Mouse (Mus musculus) embryo, embryonic 10 days (tissue): Measurements from ENCODE around the gene Nacc1.

Source experiments
- DNase-seq: peaks from one replicate; pipeline ENCODE4 v3.0.0-alpha.2; 2015; ENCODE audit warnings: low spot score

Nacc1 gene

DNA sequence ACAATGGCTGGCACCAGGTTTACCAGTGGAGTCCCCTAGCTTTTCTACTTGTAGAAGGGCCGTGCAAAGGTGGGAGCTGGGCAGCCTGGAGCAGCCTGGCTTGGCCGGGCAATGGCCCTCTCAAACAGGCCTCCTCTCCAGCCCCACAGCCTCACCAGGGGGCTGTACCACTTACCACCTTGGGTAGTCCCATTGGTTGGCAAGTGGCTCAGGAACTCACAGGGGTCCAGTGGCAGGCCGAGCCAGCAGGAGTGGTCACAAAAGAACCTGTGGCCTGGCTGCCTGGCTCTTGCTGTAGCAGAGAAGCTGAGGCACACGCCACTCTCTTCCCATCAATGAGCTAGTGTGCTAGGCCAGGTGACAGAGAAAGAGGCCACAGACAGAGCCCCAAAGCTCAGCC, 26.5 kb upstream of the Nacc1 start:
- no peak for DNase-seq

DNA sequence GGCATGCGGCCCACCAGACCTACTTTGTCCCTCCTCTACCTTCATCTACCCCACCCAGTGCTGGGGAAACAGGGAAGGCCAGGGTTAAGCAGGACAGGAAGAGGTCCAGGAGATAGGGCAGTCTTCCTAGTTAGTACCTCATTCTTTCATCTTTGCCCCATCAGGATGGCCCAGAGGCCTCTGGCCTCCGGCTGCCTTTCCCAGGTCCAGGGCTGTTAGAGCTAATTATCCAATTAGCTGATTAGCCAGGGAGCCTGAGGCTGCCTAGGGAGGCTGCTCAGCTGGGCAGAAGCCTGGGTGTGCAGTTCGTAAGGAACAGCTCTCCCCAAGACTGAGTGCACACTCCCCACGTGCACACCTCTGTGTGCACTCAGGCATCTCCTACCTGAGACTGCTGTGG, 25.7 kb upstream of the Nacc1 start:
- no peak for DNase-seq

GRCm38 (mm10) chr8:84712759-84713120, 25.1 kb upstream of the Nacc1 start:
- no peak for DNase-seq

GRCm38 (mm10) chr8:84711933-84712758, 24.5 kb upstream of the Nacc1 start:
- DNase-seq = peak; percentile 46

DNA sequence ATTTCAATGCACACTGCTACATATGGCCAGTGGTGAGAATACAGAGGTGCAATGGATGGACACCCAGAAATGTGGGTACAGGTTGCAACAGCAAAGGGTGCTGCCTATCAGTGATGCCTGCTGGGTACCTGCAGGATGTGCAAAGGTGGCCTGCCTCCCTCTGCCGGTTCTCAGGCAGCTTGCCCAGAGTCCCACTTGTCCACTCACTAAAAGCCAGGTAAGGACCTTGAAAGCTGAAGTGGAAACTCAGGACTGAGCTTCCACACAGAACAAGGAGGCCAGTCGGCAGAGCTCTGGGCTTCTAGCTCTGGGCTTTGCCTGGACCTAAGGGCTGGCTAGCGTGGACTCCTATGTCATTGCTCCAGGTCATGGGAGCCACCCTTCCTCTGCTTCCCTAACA, 23.6 kb upstream of the Nacc1 start:
- no peak for DNase-seq

DNA sequence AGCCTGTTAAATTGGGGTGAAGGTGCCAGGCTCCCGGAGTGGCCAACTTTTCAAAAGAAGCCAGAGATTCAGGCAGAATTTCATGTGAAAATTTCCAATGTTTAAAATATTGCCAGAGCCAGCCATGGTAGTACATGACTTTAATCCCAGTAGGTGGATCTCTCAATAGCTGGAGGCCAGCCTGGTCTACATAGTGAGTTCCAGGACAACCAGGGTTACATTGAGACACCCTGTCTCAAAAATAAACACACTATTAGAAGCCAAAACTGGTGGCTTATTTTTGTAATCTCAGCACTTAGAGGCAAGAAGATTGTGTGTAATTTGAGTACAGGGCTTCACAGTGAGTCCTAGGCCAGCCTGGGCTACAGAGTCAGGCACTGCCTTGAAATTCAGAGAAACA, 22.3 kb upstream of the Nacc1 start:
- DNase-seq = no peak

GRCm38 (mm10) chr8:84708774-84709475, 21.3 kb upstream of the Nacc1 start:
- peak; percentile 91 for DNase-seq

DNA sequence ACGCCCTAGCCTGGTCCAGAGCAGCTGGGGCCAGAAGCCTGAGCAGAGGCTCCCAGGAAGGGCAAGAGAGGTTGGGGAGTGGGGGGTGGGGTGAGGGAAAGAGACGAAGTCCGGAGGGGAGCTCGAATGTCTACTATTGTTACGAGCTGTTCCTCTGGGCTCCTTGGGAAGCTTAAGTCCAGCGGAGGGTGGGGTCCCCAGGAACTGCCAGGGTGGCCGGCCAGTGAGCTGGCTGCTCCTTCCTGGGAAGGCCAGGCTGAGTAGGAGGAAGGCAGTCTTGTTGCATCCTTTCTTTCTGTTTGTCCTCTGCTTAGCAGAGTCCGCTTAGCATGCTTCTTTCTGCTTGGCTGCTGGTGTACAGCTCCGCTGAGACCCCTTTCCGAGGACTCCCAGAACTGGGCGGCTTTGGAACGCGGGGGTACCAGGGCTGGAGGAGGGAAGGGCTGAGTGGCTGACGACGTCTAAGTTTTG, 20.4 kb upstream of the Nacc1 start:
- DNase-seq = peak; percentile 31

DNA sequence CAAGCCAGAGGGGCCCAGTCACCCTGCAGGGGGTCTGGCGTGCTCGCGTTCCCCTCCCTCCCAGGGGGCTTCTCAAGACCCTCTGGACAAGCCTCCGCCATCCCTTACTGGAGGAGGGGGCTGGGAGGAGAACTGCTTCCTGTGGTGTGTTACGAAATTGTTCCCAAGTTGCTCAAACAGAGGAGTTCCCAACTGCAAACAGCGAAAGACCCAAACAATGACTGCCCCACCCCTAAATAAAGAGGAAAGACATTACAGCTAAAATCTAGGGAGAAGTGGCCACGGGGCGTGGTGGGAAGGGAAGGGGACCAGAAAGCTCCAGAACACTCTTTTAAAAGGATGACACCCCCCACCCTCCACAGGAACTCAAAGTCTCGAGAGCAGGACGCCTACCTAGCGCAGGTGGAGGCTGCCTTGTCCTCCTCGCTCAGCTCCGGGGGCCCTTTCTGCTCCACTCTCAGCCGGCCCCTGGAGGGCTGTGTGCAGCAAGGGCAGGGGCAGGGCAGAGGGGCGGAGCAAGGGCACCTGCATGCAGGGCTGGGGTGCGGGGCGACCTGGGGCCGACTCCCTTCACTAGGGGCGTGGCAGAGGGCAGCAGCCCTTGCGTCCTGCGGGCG, 19.7 kb upstream of the Nacc1 start:
- no peak for DNase-seq

GRCm38 (mm10) chr8:84706610-84707266, 19.1 kb upstream of the Nacc1 start:
- peak; percentile 48 for DNase-seq

DNA sequence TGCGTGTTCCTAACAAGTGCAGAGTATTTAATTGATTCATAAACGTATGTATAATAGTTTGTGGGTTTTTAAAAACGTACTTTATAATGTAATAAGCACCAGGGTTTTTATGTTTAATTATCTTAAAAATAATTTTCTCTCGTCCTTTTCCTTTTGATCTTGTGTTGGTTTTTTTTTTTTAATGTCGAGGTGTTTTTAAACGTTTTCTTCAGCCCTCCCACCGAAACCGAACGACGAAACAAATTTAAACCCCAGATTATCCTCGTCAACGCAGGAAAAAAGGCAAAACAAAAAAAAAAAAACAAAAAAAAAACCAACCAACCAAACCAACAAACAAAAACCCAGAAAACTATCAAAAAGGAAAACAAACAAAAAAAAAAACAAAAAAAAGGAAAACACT, 18.3 kb upstream of the Nacc1 start:
- no peak for DNase-seq

GRCm38 (mm10) chr8:84704867-84705831, 17.5 kb upstream of the Nacc1 start:
- peak; percentile 30 for DNase-seq

- DNase-seq = peak; percentile 90
Measured at GRCm38 (mm10) chr8:84704356-84704755, 16.7 kb upstream of the Nacc1 start.

GRCm38 (mm10) chr8:84703466-84704249, 16.0 kb upstream of the Nacc1 start:
- DNase-seq = no peak

GRCm38 (mm10) chr8:84702963-84703465, 15.4 kb upstream of the Nacc1 start:
- DNase-seq = no peak

DNA sequence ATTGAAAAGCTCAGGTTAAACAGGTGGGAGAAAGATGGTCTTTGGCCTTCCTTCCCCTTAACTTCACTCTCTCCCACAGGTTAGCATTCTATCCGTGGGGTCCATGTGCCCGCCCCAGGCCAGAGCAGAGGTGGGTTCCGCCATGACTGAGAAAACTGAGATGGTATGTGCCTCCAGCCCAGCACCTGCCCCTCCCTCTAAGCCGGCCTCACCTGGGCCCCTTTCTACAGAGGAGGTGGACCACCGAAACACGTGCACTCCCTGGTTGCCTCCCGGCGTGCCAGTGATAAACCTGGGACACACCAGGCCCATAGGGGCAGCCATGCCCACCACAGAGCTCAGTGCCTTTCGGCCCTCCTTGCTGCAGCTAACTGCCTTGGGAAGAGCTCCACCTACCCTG, 14.9 kb upstream of the Nacc1 start:
- no peak for DNase-seq

GRCm38 (mm10) chr8:84700941-84701911, 13.6 kb upstream of the Nacc1 start, which contains the start of gene Lyl1:
Gene Lyl1, plus strand, starts transcription at chr8:84701457.
- peak; percentile 63 for DNase-seq

DNA sequence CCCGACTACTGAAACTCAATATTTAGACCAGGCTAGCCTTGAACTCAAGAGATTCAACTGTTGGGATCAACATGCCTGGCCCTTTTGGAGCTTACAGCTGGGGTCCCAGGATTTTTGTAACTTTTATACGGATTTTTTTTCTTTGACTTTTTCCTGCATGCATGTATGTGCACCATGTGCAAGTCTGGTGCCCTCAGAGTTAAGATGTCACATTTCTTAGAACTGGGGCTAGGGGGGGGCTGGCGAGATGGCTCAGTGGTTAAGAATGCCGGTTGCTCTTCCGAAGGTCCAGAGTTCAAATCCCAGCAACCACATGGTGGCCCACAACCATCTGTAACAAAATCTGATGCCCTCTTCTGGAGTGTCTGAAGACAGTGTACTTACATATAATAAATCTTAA, 12.9 kb upstream of the Nacc1 start:
- DNase-seq = no peak

GRCm38 (mm10) chr8:84699861-84700322, 12.2 kb upstream of the Nacc1 start:
- DNase-seq = peak; percentile 71
